Mouse (Mus musculus): Measurements from ENCODE around the gene Dync2h1. TPM values are rescaled to one million over a fixed set of nuclear protein-coding genes. Genes with fewer than 3 reads are reported as not detected.
"Not testable (repeated sequence)": the region's sequence is repeated elsewhere in the genome, so short reads cannot be mapped to it uniquely, and the experiment has no call there.

The Dync2h1 gene
- total RNA-seq (2021) = 1 to 10 TPM; 4.2 to 4.4 TPM

GRCm38 (mm10) chr9:7184172-7184896 is at the start of gene Dync2h1, which contains the start of gene Dcun1d5:
Gene Dync2h1, minus strand, starts transcription at chr9:7184446.
Gene Dcun1d5, plus strand, starts transcription at chr9:7184520.
- peak; percentile 96 to 97 for DNase-seq
- intact Hi-C loops (cut with DNase I) = loop anchor here (5.0 kb wide), 1 partner anchor 818 kb away; the partner anchor contains the start of gene Yap1

- intact Hi-C loops (cut with DNase I) = no loop called here
- DNase-seq = peak; percentile 3 to 12
Observed at GRCm38 (mm10) chr9:7221460-7221859, 37.2 kb upstream of the Dync2h1 start.

GRCm38 (mm10) chr9:7221024-7221423 is 36.8 kb upstream of the Dync2h1 start:
- intact Hi-C loops (cut with DNase I) = no loop called here
- DNase-seq = peak in 1 of 2 experiments; percentile 10

- intact Hi-C loops (cut with DNase I) = loop anchor here (1.0 kb wide), 1 partner anchor 379 kb away; no protein-coding TSS in a partner anchor
- peak; percentile 20 to 55 for DNase-seq
Observed at GRCm38 (mm10) chr9:7216240-7216639, 32.0 kb upstream of the Dync2h1 start.

- DNase-seq; intact Hi-C loops (cut with DNase I): not testable (repeated sequence)
Observed at GRCm38 (mm10) chr9:7190694-7191093, 6.4 kb upstream of the Dync2h1 start.

GRCm38 (mm10) chr9:7184897-7185291 is 648 bp upstream of the Dync2h1 start:
- peak in 1 of 2 experiments; percentile 56 for DNase-seq
- intact Hi-C loops (cut with DNase I) = loop anchor here (5.0 kb wide), 1 partner anchor 817 kb away; the partner anchor contains the start of gene Yap1

GRCm38 (mm10) chr9:7176618-7177610 is 7.3 kb downstream of the Dync2h1 start:
- DNase-seq = peak; percentile 86 to 88
- intact Hi-C loops (cut with DNase I) = no loop called here

- intact Hi-C loops (cut with DNase I) = no loop called here
- DNase-seq = no peak
Observed at GRCm38 (mm10) chr9:7173756-7174155, 10.5 kb downstream of the Dync2h1 start.

- intact Hi-C loops (cut with DNase I) = no loop called here
- DNase-seq = no peak
Observed at GRCm38 (mm10) chr9:7167339-7167998, 16.8 kb downstream of the Dync2h1 start.

GRCm38 (mm10) chr9:7160688-7161087 is 23.6 kb downstream of the Dync2h1 start:
- intact Hi-C loops (cut with DNase I) = no loop called here
- no peak for DNase-seq

GRCm38 (mm10) chr9:7159718-7160117 is 24.5 kb downstream of the Dync2h1 start:
- intact Hi-C loops (cut with DNase I) = no loop called here
- no peak for DNase-seq

GRCm38 (mm10) chr9:7158605-7159004 is 25.6 kb downstream of the Dync2h1 start:
- DNase-seq = no peak
- intact Hi-C loops (cut with DNase I) = no loop called here

GRCm38 (mm10) chr9:7154391-7154790 is 29.9 kb downstream of the Dync2h1 start:
- intact Hi-C loops (cut with DNase I) = no loop called here
- DNase-seq = no peak

- DNase-seq = no peak
- intact Hi-C loops (cut with DNase I) = no loop called here
Observed at GRCm38 (mm10) chr9:7122863-7123262, 61.4 kb downstream of the Dync2h1 start.

- DNase-seq = no peak
- intact Hi-C loops (cut with DNase I) = no loop called here
Observed at GRCm38 (mm10) chr9:7110166-7110565, 74.1 kb downstream of the Dync2h1 start.

- intact Hi-C loops (cut with DNase I) = no loop called here
- DNase-seq = no peak
Observed at GRCm38 (mm10) chr9:7101361-7101760, 82.9 kb downstream of the Dync2h1 start.

- no peak for DNase-seq
- intact Hi-C loops (cut with DNase I) = no loop called here
Observed at GRCm38 (mm10) chr9:7074625-7075024, 109.6 kb downstream of the Dync2h1 start.

- peak; percentile 22 to 25 for DNase-seq
- intact Hi-C loops (cut with DNase I) = no loop called here
Observed at GRCm38 (mm10) chr9:7070846-7071245, 113.4 kb downstream of the Dync2h1 start.

- peak; percentile 18 to 25 for DNase-seq
- intact Hi-C loops (cut with DNase I) = no loop called here
Observed at GRCm38 (mm10) chr9:7050588-7050987, 133.7 kb downstream of the Dync2h1 start.

- peak; percentile 18 to 23 for DNase-seq
- intact Hi-C loops (cut with DNase I) = no loop called here
Observed at GRCm38 (mm10) chr9:7042635-7043273, 141.5 kb downstream of the Dync2h1 start.

Data from heart, postnatal 10 days (tissue).